Mouse (Mus musculus) MEL (cell line): ENCODE data around the gene Ank2. TPM values are rescaled to one million over a fixed set of nuclear protein-coding genes. Genes with fewer than 3 reads are reported as not detected.

Source experiments
- DNase-seq: peaks from one replicate; pipeline ENCODE4 v3.0.0; 2011; ENCODE audit warnings: low read depth, low spot score
- H3K27ac ChIP-seq: 2 replicates; pipeline ENCODE4 v1.5.1; 2012; ENCODE audit warnings: low read depth, mild to moderate bottlenecking, control low read depth, low read length, moderate library complexity; ENCODE audit not compliant: control insufficient read depth
- H3K27me3 ChIP-seq, 2 experiments: fragments of 150-350 bp in 1 of 2; sonication (generic) in 1 of 2; 2 replicates each; pipeline ENCODE4 v1.6.1; 2012; ENCODE audit warnings: low read length in 2 of 2, mild to moderate bottlenecking in 2 of 2, improper control_type of control experiment in 1 of 2, moderate library complexity in 1 of 2; ENCODE audit not compliant: insufficient read depth in 2 of 2, control insufficient read depth in 1 of 2
- H3K36me3 ChIP-seq, 2 experiments: 2 replicates each; pipeline ENCODE4 v1.6.1; 2012 to 2014; ENCODE audit warnings: low read length in 2 of 2, improper control_type of control experiment in 1 of 2, inconsistent platforms in 1 of 2, mild to moderate bottlenecking in 1 of 2; ENCODE audit not compliant: insufficient read depth in 2 of 2, control insufficient read depth in 1 of 2
- H3K4me1 ChIP-seq, 2 experiments: fragments of 150-350 bp in 1 of 2; sonication (generic) in 1 of 2; 2 replicates each; pipeline ENCODE4 v1.6.1; 2012; ENCODE audit warnings: low read length in 2 of 2, improper control_type of control experiment in 1 of 2, mild to moderate bottlenecking in 1 of 2; ENCODE audit not compliant: insufficient read depth in 2 of 2, control insufficient read depth in 1 of 2
- H3K4me3 ChIP-seq, 2 experiments: fragments of 150-350 bp in 1 of 2; sonication (generic) in 1 of 2; 2 replicates each; pipeline ENCODE4 v1.5.1; 2012; ENCODE audit warnings: low read depth in 2 of 2, low read length in 2 of 2, mild to moderate bottlenecking in 2 of 2, moderate library complexity in 2 of 2, control low read depth in 1 of 2, improper control_type of control experiment in 1 of 2; ENCODE audit not compliant: control insufficient read depth in 1 of 2, insufficient read depth in 1 of 2
- H3K79me2 ChIP-seq: 2 replicates; pipeline ENCODE4 v1.6.1; 2012; ENCODE audit warnings: mild to moderate bottlenecking, low read length, moderate library complexity; ENCODE audit not compliant: control insufficient read depth, poor library complexity, insufficient read depth
- H3K9ac ChIP-seq: 2 replicates; pipeline ENCODE4 v1.6.1; 2012; ENCODE audit warnings: low read depth, mild to moderate bottlenecking, control low read depth, low read length, moderate library complexity; ENCODE audit not compliant: control insufficient read depth, poor library complexity, severe bottlenecking
- H3K9me3 ChIP-seq: fragments of 150-350 bp; sonication (generic); replicated peaks from 2 replicates; pipeline ENCODE4 v1.6.1; 2012; ENCODE audit warnings: mild to moderate bottlenecking, low read length, improper control_type of control experiment, moderate library complexity; ENCODE audit not compliant: insufficient read depth
- CHD1 ChIP-seq: IDR thresholded peaks from 2 replicates; pipeline ENCODE4 v1.6.1; 2012; ENCODE audit warnings: low read depth, mild to moderate bottlenecking, inconsistent platforms, low read length, improper control_type of control experiment
- E2F4 ChIP-seq: IDR thresholded peaks from 2 replicates; pipeline ENCODE4 v1.6.1; 2011; ENCODE audit warnings: low read depth, low read length, improper control_type of control experiment, borderline replicate concordance
- ELF1 ChIP-seq: IDR thresholded peaks from 2 replicates; pipeline ENCODE4 v1.6.1; 2014; ENCODE audit warnings: low read depth, mild to moderate bottlenecking, inconsistent platforms, low read length, improper control_type of control experiment, moderate library complexity
- GABPA ChIP-seq: IDR thresholded peaks from 2 replicates; pipeline ENCODE4 v1.6.1; 2012; ENCODE audit warnings: low read depth, mild to moderate bottlenecking, inconsistent platforms, low read length, improper control_type of control experiment, moderate library complexity
- GATA1 ChIP-seq: IDR thresholded peaks from 2 replicates; pipeline ENCODE4 v1.6.1; 2011; ENCODE audit warnings: low read depth, low read length, improper control_type of control experiment
- HCFC1 ChIP-seq: IDR thresholded peaks from 2 replicates; pipeline ENCODE4 v1.6.1; 2012; ENCODE audit warnings: low read depth, mild to moderate bottlenecking, inconsistent platforms, low read length, improper control_type of control experiment, moderate library complexity
- JUND ChIP-seq: IDR thresholded peaks from 2 replicates; pipeline ENCODE4 v1.6.1; 2011; ENCODE audit warnings: low read depth, mild to moderate bottlenecking, improper control_type of control experiment, low read length
- MAX ChIP-seq: IDR thresholded peaks from 2 replicates; pipeline ENCODE4 v1.6.1; 2011; ENCODE audit warnings: low read length, improper control_type of control experiment
- MAZ ChIP-seq: IDR thresholded peaks from 2 replicates; pipeline ENCODE4 v1.6.1; 2012; ENCODE audit warnings: low read depth, mild to moderate bottlenecking, inconsistent platforms, low read length, improper control_type of control experiment
- MXI1 ChIP-seq: IDR thresholded peaks from 2 replicates; pipeline ENCODE4 v1.6.1; 2011; ENCODE audit warnings: mild to moderate bottlenecking, low read depth, low read length, improper control_type of control experiment
- MYB ChIP-seq: IDR thresholded peaks from 2 replicates; pipeline ENCODE4 v1.6.1; 2011; ENCODE audit warnings: mild to moderate bottlenecking, low read depth, low read length, improper control_type of control experiment
- NELFE ChIP-seq: IDR thresholded peaks from 2 replicates; pipeline ENCODE4 v1.6.1; 2011; ENCODE audit warnings: low read depth, low read length, improper control_type of control experiment
- POLR2A ChIP-seq, 2 experiments: IDR thresholded peaks; 2 replicates each; pipeline ENCODE4 v1.6.1; 2011 to 2012; ENCODE audit warnings: low read length in 2 of 2, mild to moderate bottlenecking in 2 of 2, control low read depth in 1 of 2, improper control_type of control experiment in 1 of 2, low read depth in 1 of 2, moderate library complexity in 1 of 2; ENCODE audit not compliant: control insufficient read depth in 1 of 2, insufficient read depth in 1 of 2, poor library complexity in 1 of 2
- POLR2AphosphoS5 ChIP-seq: IDR thresholded peaks from 2 replicates; pipeline ENCODE4 v1.6.1; 2012; ENCODE audit warnings: low read depth, borderline replicate concordance, mild to moderate bottlenecking, inconsistent platforms, low read length, moderate library complexity, mixed read lengths
- RCOR1 ChIP-seq: IDR thresholded peaks from 2 replicates; pipeline ENCODE4 v1.6.1; 2012; ENCODE audit warnings: low read depth, mild to moderate bottlenecking, inconsistent platforms, low read length, improper control_type of control experiment
- SMC3 ChIP-seq: IDR thresholded peaks from 2 replicates; pipeline ENCODE4 v1.6.1; 2011; ENCODE audit warnings: low read depth, low read length, improper control_type of control experiment
- TCF12 ChIP-seq: IDR thresholded peaks from 2 replicates; pipeline ENCODE4 v1.6.1; 2014; ENCODE audit warnings: low read depth, mild to moderate bottlenecking, inconsistent platforms, low read length, improper control_type of control experiment, moderate library complexity
- UBTF ChIP-seq: IDR thresholded peaks from 2 replicates; pipeline ENCODE4 v1.6.1; 2012; ENCODE audit warnings: low read depth, mild to moderate bottlenecking, inconsistent platforms, low read length, improper control_type of control experiment, moderate library complexity, borderline replicate concordance; ENCODE audit not compliant: insufficient read depth
- USF1 ChIP-seq: IDR thresholded peaks from 2 replicates; pipeline ENCODE4 v1.6.1; 2014; ENCODE audit warnings: low read depth, mild to moderate bottlenecking, inconsistent platforms, low read length, improper control_type of control experiment, moderate library complexity
- USF2 ChIP-seq, 2 experiments: IDR thresholded peaks; 2 replicates each; pipeline ENCODE4 v1.6.1; 2011 to 2012; ENCODE audit warnings: improper control_type of control experiment in 2 of 2, low read length in 2 of 2, borderline replicate concordance in 1 of 2, inconsistent platforms in 1 of 2, low read depth in 1 of 2, mild to moderate bottlenecking in 1 of 2; ENCODE audit not compliant: insufficient read depth in 1 of 2
- ZC3H11A ChIP-seq: IDR thresholded peaks from 2 replicates; pipeline ENCODE4 v1.6.1; 2012; ENCODE audit warnings: low read depth, mild to moderate bottlenecking, inconsistent platforms, low read length, improper control_type of control experiment
- ZKSCAN1 ChIP-seq: IDR thresholded peaks from 2 replicates; pipeline ENCODE4 v1.6.1; 2012; ENCODE audit warnings: low read depth, mild to moderate bottlenecking, inconsistent platforms, low read length, improper control_type of control experiment, moderate library complexity
- ZMIZ1 ChIP-seq: IDR thresholded peaks from 2 replicates; pipeline ENCODE4 v1.6.1; 2012; ENCODE audit warnings: low read depth, mild to moderate bottlenecking, inconsistent platforms, low read length, improper control_type of control experiment, moderate library complexity
- polyA plus RNA-seq, 2 experiments: library from polyadenylated mRNA; stranded (reverse) in 1 of 2; unstranded in 1 of 2; fragments of >175 nt in 1 of 2; fragments of >200 nt in 1 of 2; gene quantifications; 2 replicates each; pipeline versions ENCODE4 v1.2.1 to v1.2.4; 2012; ENCODE audit warnings: low replicate concordance in 2 of 2, low read depth in 1 of 2; ENCODE audit not compliant: insufficient read length in 2 of 2, insufficient read depth in 1 of 2, missing spikeins in 1 of 2
- total RNA-seq: library from RNA; depleted of rRNA; stranded (reverse); fragments of 300-350 nt; gene quantifications from 2 replicates; pipeline ENCODE4 v1.2.3, GENCODE M21; 2012

The Ank2 gene
- total and polyA plus RNA-seq, 3 experiments: 2.7 to 4.5 TPM; not detected in 1

DNA sequence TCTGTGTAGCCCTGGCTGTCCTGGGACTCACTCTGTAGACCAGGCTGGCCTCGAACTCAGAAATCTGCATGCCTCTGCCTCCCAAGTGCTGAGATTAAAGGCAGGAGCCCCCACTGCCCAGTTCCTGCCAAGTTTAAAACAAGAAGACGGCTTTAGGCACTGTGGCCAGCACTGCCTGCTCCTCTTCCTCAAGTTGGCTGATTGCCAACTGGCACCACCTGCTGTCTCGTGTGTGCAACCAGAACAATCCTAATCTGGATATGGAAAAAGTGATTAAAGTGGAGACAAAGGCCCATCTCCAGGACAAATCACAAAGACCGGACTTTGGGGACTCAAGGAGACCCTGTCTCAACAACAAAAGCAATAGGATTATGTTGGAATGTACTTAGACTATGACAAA lies 288.6 kb downstream of the Ank2 start:
- DNase-seq: no peak
- H3K79me2 ChIP-seq: no peaks in the 10 kb centered on the region
- TF ChIP-seq JUND (no peak), UBTF (no peak), GABPA (no peak), USF1 (no peak), ZKSCAN1 (no peak), ZMIZ1 (no peak), ZC3H11A (no peak), GATA1 (no peak), SMC3 (no peak), MAZ (no peak), POLR2AphosphoS5 (no peak), POLR2A (IDR thresholded peaks at IDR 0.05; ENCODE audit: control insufficient read depth in 1 of 2, insufficient read depth in 1 of 2, low read depth in 1 of 2, low read length in 2 of 2, poor library complexity in 1 of 2) (no peak), NELFE (no peak), CHD1 (no peak), E2F4 (no peak), USF2 (IDR thresholded peaks at IDR 0.05; ENCODE audit: borderline replicate concordance in 1 of 2, insufficient read depth in 1 of 2, low read depth in 1 of 2, low read length in 2 of 2) (no peak), MXI1 (no peak)
- TF ChIP-seq, all 39 proteins: peak for 0
- Histone ChIP-seq H3K9ac (no peak overlapping the region), H3K27ac (no peak overlapping the region), H3K9me3 (no peaks in the 10 kb centered on the region), H3K4me1 (no peaks in the 10 kb centered on the region), H3K27me3 (no peaks in the 10 kb centered on the region), H3K36me3 (no peaks in the 10 kb centered on the region), H3K4me3 (no peak overlapping the region)

GRCm38 (mm10) chr3:127208871-127209270 lies 290.3 kb downstream of the Ank2 start:
- no peak for DNase-seq
- Histone ChIP-seq H3K4me1 (no peaks in the 10 kb centered on the region), H3K27ac (no peak overlapping the region), H3K79me2 (no peaks in the 10 kb centered on the region), H3K36me3 (no peaks in the 10 kb centered on the region), H3K27me3 (no peaks in the 10 kb centered on the region), H3K9me3 (no peaks in the 10 kb centered on the region), H3K4me3 (no peak overlapping the region), H3K9ac (no peak overlapping the region)
- TF ChIP-seq RCOR1 (no peak), ELF1 (no peak), MAX (no peak), HCFC1 (no peak), E2F4 (no peak), MXI1 (no peak), MYB (no peak), SMC3 (no peak), TCF12 (no peak), GATA1 (no peak)
